ENCODE assay signal across 8 mouse cellular contexts in genomic region chr9:44044426-44045157, GRCm38 (mm10). TPM values are rescaled to one million over a fixed set of nuclear protein-coding genes. Genes with fewer than 3 reads are reported as not detected.
DNase-seq lines count a peak whose midpoint lies in the region; ATAC-seq and TF ChIP-seq lines count a peak whose summit lies in the region.

No protein-coding gene starts in this region.

- no peak for TF ChIP-seq EP300 in lung, postnatal 0 days (IDR thresholded peaks at IDR 0.05)

- no peaks in the 10 kb centered on the region for H3K36me3 ChIP-seq in embryonic facial prominence, embryonic 13.5 days
- no peaks in the 10 kb centered on the region for H3K36me3 ChIP-seq in small intestine, adult 2 months (ENCODE audit: control insufficient read depth, insufficient read depth, low read length)
- H3K36me3 ChIP-seq in lung, postnatal 0 days (ENCODE audit: insufficient read depth, low read length) = no peaks in the 10 kb centered on the region

- no peak for ATAC-seq in CD4-positive, CD25-positive, alpha-beta regulatory T cell, adult 4 months
- ATAC-seq in embryonic facial prominence, embryonic 13.5 days (ENCODE audit: insufficient number of reproducible peaks, insufficient read depth, low FRiP score, low TSS enrichment, low read depth) = no peak
- ATAC-seq in lung, postnatal 0 days = no peak

- peaks cover 31% of the 10 kb centered on the region for H3K4me1 ChIP-seq in embryonic facial prominence, embryonic 13.5 days
- peaks cover 2% of the 10 kb centered on the region; the same call in 1 of the 2 replicates for H3K4me1 ChIP-seq in small intestine, adult 2 months (ENCODE audit: control insufficient read depth, insufficient read depth, insufficient read length, low read length)
- no peaks in the 10 kb centered on the region for H3K4me1 ChIP-seq in lung, postnatal 0 days (ENCODE audit: insufficient read depth, low read depth, low read length)

- no peaks in the 10 kb centered on the region for H3K9me3 ChIP-seq in embryonic facial prominence, embryonic 13.5 days
- H3K9me3 ChIP-seq in lung, postnatal 0 days (ENCODE audit: low read length) = no peaks in the 10 kb centered on the region

- DNase-seq in CD4-positive, CD25-positive, alpha-beta regulatory T cell, adult 2 months (ENCODE audit: low read depth, low spot score) = peak; percentile 69
- peak; percentile 100 for DNase-seq in layer of hippocampus, adult 11-12 months (ENCODE audit: low spot score)
- no peak for DNase-seq in layer of hippocampus, postnatal 14 days (ENCODE audit: low spot score in 2 of 2)
- DNase-seq in lung, postnatal 0 days (ENCODE audit: low spot score) = no peak
- DNase-seq in frontal cortex, postnatal 10 days (ENCODE audit: low spot score in 2 of 2) = no peak

- TF ChIP-seq POLR2A in small intestine, adult 2 months (IDR thresholded peaks at IDR 0.05; ENCODE audit: low read depth, low read length) = no peak

- no peak overlapping the region for H3K27ac ChIP-seq in embryonic facial prominence, embryonic 13.5 days
- no peak overlapping the region for H3K27ac ChIP-seq in small intestine, adult 2 months (ENCODE audit: insufficient read depth, low read depth, low read length)
- H3K27ac ChIP-seq in lung, postnatal 0 days (ENCODE audit: low read length) = no peak overlapping the region

- TF ChIP-seq CTCF in small intestine, adult 2 months (IDR thresholded peaks at IDR 0.05; ENCODE audit: extremely low read depth, insufficient read length, insufficient replicate concordance, low read depth, low read length) = no peak
- no peak for TF ChIP-seq CTCF in lung, postnatal 0 days (IDR thresholded peaks at IDR 0.05)

- H3K4me2 ChIP-seq in embryonic facial prominence, embryonic 13.5 days = peak overlapping the region; percentile 68
- H3K4me2 ChIP-seq in lung, postnatal 0 days (replicated peaks; ENCODE audit: low read depth, low read length) = no peak overlapping the region

- H3K27me3 ChIP-seq in embryonic facial prominence, embryonic 13.5 days = peaks cover 55% of the 10 kb centered on the region
- peaks cover 15% of the 10 kb centered on the region for H3K27me3 ChIP-seq in small intestine, adult 2 months (ENCODE audit: control insufficient read depth, insufficient read depth, low read length)
- peaks cover 17% of the 10 kb centered on the region for H3K27me3 ChIP-seq in lung, postnatal 0 days (replicated peaks; ENCODE audit: insufficient read depth, low read length)

- 41% methylated on average over 14 of the region's 14 CpGs for WGBS in embryonic facial prominence, embryonic 13.5 days
- WGBS in small intestine, adult 2 months = 44% methylated on average over 14 of the region's 14 CpGs
- 44% methylated on average over 14 of the region's 14 CpGs for WGBS in lung, postnatal 0 days

- peak overlapping the region; percentile 44; the same call in 1 of the 2 replicates for H3K9ac ChIP-seq in embryonic facial prominence, embryonic 13.5 days
- H3K9ac ChIP-seq in lung, postnatal 0 days (replicated peaks; ENCODE audit: low read depth) = no peak overlapping the region

- H3K4me3 ChIP-seq in embryonic facial prominence, embryonic 13.5 days = peak overlapping the region; percentile 41
- H3K4me3 ChIP-seq in small intestine, adult 2 months (ENCODE audit: low read depth, low read length) = peak overlapping the region; percentile 54
- no peak overlapping the region for H3K4me3 ChIP-seq in lung, postnatal 0 days (ENCODE audit: low read depth, low read length)

RNA-seq across cellular contexts. Expression of gene Thy1, which starts 1.4 kb away (rescaled TPM):
- 100 to 1,000 TPM; 107 to 154 TPM for polyA plus RNA-seq in CD4-positive, CD25-positive, alpha-beta regulatory T cell, adult 4 months (2017; shearing (Covaris generic))
- 100 to 1,000 TPM; 779 TPM for total RNA-seq in layer of hippocampus, postnatal 14 days (2021)
- 4.3 and 5.6 TPM in 2 replicates for polyA plus RNA-seq in embryonic facial prominence, embryonic 13.5 days (2015; fragmentation: Nextera tagmentation; extraction: Ambion mirVana)
- polyA plus RNA-seq in small intestine, adult 2 months (2012; rRNA removed) = 17.0 and 20.7 TPM in 2 replicates
- 2.9 and 5.0 TPM in 2 replicates for polyA plus RNA-seq in lung, postnatal 0 days (2015; fragmentation: Nextera tagmentation; extraction: Ambion mirVana)

RNA-seq across cellular contexts. Expression of gene Usp2, which starts 22.2 kb away (rescaled TPM):
- polyA plus RNA-seq in CD4-positive, CD25-positive, alpha-beta regulatory T cell, adult 4 months (2017; shearing (Covaris generic)) = 1 to 10 TPM; 3.7 to 5.2 TPM
- 10 to 100 TPM; 60.3 to 70.8 TPM for total RNA-seq in layer of hippocampus, postnatal 14 days (2021)
- polyA plus RNA-seq in embryonic facial prominence, embryonic 13.5 days (2015; fragmentation: Nextera tagmentation; extraction: Ambion mirVana) = 14.6 and 15.2 TPM in 2 replicates
- polyA plus RNA-seq in small intestine, adult 2 months (2012; rRNA removed) = 12.0 and 17.7 TPM in 2 replicates
- polyA plus RNA-seq in lung, postnatal 0 days (2015; fragmentation: Nextera tagmentation; extraction: Ambion mirVana) = 11.0 TPM in 2 replicates

RNA-seq across cellular contexts. Expression of gene Mfrp, which starts 56.9 kb away (rescaled TPM):
- polyA plus RNA-seq in CD4-positive, CD25-positive, alpha-beta regulatory T cell, adult 4 months (2017; shearing (Covaris generic)) = not detected
- total RNA-seq in layer of hippocampus, postnatal 14 days (2021) = 1 to 10 TPM in 1 of 2 experiments, under 1 TPM in 1; 0.33 to 8.6 TPM
- 0.21 and 0.39 TPM in 2 replicates for polyA plus RNA-seq in embryonic facial prominence, embryonic 13.5 days (2015; fragmentation: Nextera tagmentation; extraction: Ambion mirVana)
- polyA plus RNA-seq in small intestine, adult 2 months (2012; rRNA removed) = 0.04 TPM in 2 replicates
- polyA plus RNA-seq in lung, postnatal 0 days (2015; fragmentation: Nextera tagmentation; extraction: Ambion mirVana) = 0.08 TPM in 1 of 2 replicates, not detected in the other

Comparison
In these comparisons a context has a peak if more than half of its experiments do, and no peak if none do; other contexts are left out.
1. DNase-seq: peak in CD4-positive, CD25-positive, alpha-beta regulatory T cell, adult 2 months (single experiment) and layer of hippocampus, adult 11-12 months (single experiment); none in layer of hippocampus, postnatal 14 days (0 of 2), lung, postnatal 0 days (single experiment) and frontal cortex, postnatal 10 days (0 of 2).